7 mouse cellular contexts compared by ENCODE assay signal in the genomic region with DNA sequence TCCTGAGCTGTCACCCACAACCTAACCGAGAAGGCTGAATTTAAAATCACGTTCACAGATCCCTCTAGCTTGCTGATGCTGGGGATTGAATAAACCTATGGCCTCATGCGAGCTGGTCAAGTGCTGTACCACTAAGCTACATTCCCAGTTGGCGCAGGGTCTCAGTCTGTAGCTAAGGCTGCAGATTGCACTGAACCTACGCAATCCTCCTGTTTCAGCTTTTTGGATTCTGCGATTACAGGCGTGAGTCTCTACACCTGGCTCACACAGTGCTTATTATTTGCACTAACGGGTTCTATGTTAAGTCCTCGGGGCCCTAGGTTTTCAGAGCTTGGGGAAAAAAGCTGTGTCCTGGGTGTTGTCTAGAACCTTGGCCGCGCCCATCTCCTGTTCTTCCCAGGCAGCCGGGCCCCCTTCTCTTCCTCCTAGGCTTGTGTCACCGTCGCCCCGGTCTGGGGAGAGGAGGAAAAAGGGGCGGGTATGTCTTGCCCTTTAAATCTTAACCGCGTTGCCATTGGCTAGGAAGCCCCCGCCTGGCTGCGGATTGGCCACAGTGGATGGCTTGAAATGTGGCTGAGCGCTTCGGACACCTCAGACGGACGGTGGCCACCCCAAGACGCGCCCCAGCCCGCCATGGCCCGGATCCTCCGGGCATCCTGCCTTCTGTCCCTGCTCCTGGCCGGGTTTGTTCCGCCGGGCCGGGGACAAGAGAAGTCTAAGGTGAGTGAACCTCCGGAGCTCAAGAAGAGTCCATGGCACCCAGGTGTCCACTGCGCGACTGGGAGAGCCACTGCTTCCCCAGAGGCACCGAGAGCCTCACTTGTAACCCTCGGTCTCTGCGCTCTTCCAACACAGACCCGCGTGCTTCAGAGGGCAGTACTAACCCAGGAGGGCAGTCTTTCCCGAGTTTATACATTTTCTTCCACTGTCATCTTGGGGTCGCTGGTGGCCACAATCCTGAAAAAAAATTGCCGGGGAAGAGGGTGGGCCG. TPM values are rescaled to one million over a fixed set of nuclear protein-coding genes. Genes with fewer than 3 reads are reported as not detected.
DNase-seq lines count a peak whose midpoint lies in the region; ATAC-seq and TF ChIP-seq lines count a peak whose summit lies in the region.

A gene (plus strand): TSS at position 121 of the 991 bp plus-strand sequence.

- H3K27me3 ChIP-seq in hindbrain, postnatal 0 days (ENCODE audit: insufficient read depth, low read length): no peaks in the 10 kb centered on the region
- no peaks in the 10 kb centered on the region for H3K27me3 ChIP-seq in stomach, embryonic 14.5 days (ENCODE audit: control insufficient read depth, insufficient read depth, low read length)

- H3K9me3 ChIP-seq in hindbrain, postnatal 0 days (ENCODE audit: low read length): no peaks in the 10 kb centered on the region
- H3K9me3 ChIP-seq in stomach, embryonic 14.5 days (ENCODE audit: control insufficient read depth, low read depth, low read length): no peaks in the 10 kb centered on the region

- H3K27ac ChIP-seq in bone marrow, adult 2 months (ENCODE audit: control insufficient read depth, insufficient read depth, low read depth, low read length, poor library complexity): no peak within 1 kb of the TSS
- H3K27ac ChIP-seq in cortical plate, adult 2 months (ENCODE audit: insufficient read depth, low read length): no peak within 1 kb of the TSS
- H3K27ac ChIP-seq in hindbrain, postnatal 0 days: no peak within 1 kb of the TSS
- H3K27ac ChIP-seq in stomach, embryonic 14.5 days (ENCODE audit: low read length): no peak within 1 kb of the TSS

- no peak for TF ChIP-seq CTCF in bone marrow, adult 2 months (IDR thresholded peaks at IDR 0.05; ENCODE audit: control insufficient read depth, insufficient read depth, low read length)
- no peak for TF ChIP-seq CTCF in cortical plate, adult 2 months (IDR thresholded peaks at IDR 0.05; ENCODE audit: extremely low read depth, insufficient read depth, low read length)
- TF ChIP-seq CTCF in hindbrain, postnatal 0 days (IDR thresholded peaks at IDR 0.05; ENCODE audit: low read depth): no peak

- H3K4me3 ChIP-seq in bone marrow, adult 2 months (replicated peaks; ENCODE audit: control insufficient read depth, low read depth, low read length): peak within 1 kb of the TSS; percentile 26
- peak within 1 kb of the TSS; percentile 22 for H3K4me3 ChIP-seq in cortical plate, adult 2 months (ENCODE audit: insufficient read depth, low read length)
- H3K4me3 ChIP-seq in hindbrain, postnatal 0 days (ENCODE audit: low read length): peak within 1 kb of the TSS; percentile 50
- H3K4me3 ChIP-seq in stomach, embryonic 14.5 days (ENCODE audit: low read depth, low read length): peak within 1 kb of the TSS; percentile 48

- peak within 1 kb of the TSS; percentile 40 for H3K9ac ChIP-seq in hindbrain, postnatal 0 days (replicated peaks; ENCODE audit: low read length)
- H3K9ac ChIP-seq in stomach, embryonic 14.5 days (replicated peaks; ENCODE audit: low read depth, low read length): no peak within 1 kb of the TSS; the same call in 1 of the 2 replicates

- peak; percentile 92 for ATAC-seq in hindbrain, postnatal 0 days
- ATAC-seq in stomach, embryonic 14.5 days (ENCODE audit: insufficient number of reproducible peaks, insufficient read depth, low FRiP score, low read depth): peak; percentile 74; the same call in 1 of the 2 replicates

- H3K4me1 ChIP-seq in bone marrow, adult 2 months (ENCODE audit: control insufficient read depth, insufficient read depth, low read length): no peaks in the 10 kb centered on the region; the same call in 1 of the 2 replicates
- H3K4me1 ChIP-seq in cortical plate, adult 2 months (ENCODE audit: control insufficient read depth, insufficient read depth, low read length): no peaks in the 10 kb centered on the region; the same call in 1 of the 2 replicates
- H3K4me1 ChIP-seq in hindbrain, postnatal 0 days (ENCODE audit: insufficient read depth, low read length): peaks cover 5% of the 10 kb centered on the region
- peaks cover 11% of the 10 kb centered on the region; the same call in 1 of the 2 replicates for H3K4me1 ChIP-seq in stomach, embryonic 14.5 days (ENCODE audit: control insufficient read depth, insufficient read depth, low read length)

- peak; percentile 24; the same call in 1 of the 2 replicates for TF ChIP-seq POLR2A in bone marrow, adult 2 months (IDR thresholded peaks at IDR 0.05; ENCODE audit: borderline replicate concordance, control insufficient read depth, low read depth, low read length)
- TF ChIP-seq POLR2A in cortical plate, adult 2 months (IDR thresholded peaks at IDR 0.05; ENCODE audit: extremely low read depth, insufficient read depth, low read length): no peak

- DNase-seq in gastrocnemius, postnatal 25 days: peak; percentile 81
- peak; percentile 81 for DNase-seq in hindbrain, postnatal 0 days (ENCODE audit: low spot score)
- DNase-seq in left cerebral cortex, postnatal 4 days: peak; percentile 66
- DNase-seq in mesoderm, embryonic 11.5 days (ENCODE audit: low read depth, low spot score): peak; percentile 80

- WGBS in bone marrow, adult 2 months: 15% methylated on average over 45 of the region's 45 CpGs
- 14% methylated on average over 45 of the region's 45 CpGs for WGBS in hindbrain, postnatal 0 days
- WGBS in stomach, embryonic 14.5 days: 11% methylated on average over 44 of the region's 45 CpGs

- H3K4me2 ChIP-seq in hindbrain, postnatal 0 days (ENCODE audit: low read depth, low read length): peak within 1 kb of the TSS; percentile 92
- peak within 1 kb of the TSS; percentile 73 for H3K4me2 ChIP-seq in stomach, embryonic 14.5 days (replicated peaks; ENCODE audit: low read depth, low read length)

- H3K36me3 ChIP-seq in hindbrain, postnatal 0 days (ENCODE audit: insufficient read depth, low read length): no peaks in the 10 kb centered on the region
- H3K36me3 ChIP-seq in stomach, embryonic 14.5 days (ENCODE audit: control insufficient read depth, insufficient read depth, low read length): no peaks in the 10 kb centered on the region

- intact Hi-C loops in left cerebral cortex, postnatal 4 days (cut with DNase I): no loop called here

RNA-seq across cellular contexts. Expression of the gene that starts here (rescaled TPM):
- 86.6 and 132 TPM in 2 replicates for polyA plus RNA-seq in bone marrow, adult 2 months (2011; ENCODE audit: insufficient read depth, insufficient read length, low replicate concordance, missing spikeins)
- 4.1 and 5.9 TPM in 2 replicates for polyA plus RNA-seq in cortical plate, adult 2 months (2012; rRNA removed)
- 10 to 100 TPM; 26.5 to 56.8 TPM for total RNA-seq in gastrocnemius, postnatal 25 days (2021)
- total RNA-seq in hindbrain, postnatal 0 days (2014; rRNA removed): 28.5 and 30.5 TPM in 2 replicates
- 78.0 and 78.1 TPM in 2 replicates for polyA plus RNA-seq in hindbrain, postnatal 0 days (2015; fragmentation: Nextera tagmentation; extraction: Ambion mirVana)
- 1 to 10 TPM; 5.1 to 9.6 TPM for total RNA-seq in left cerebral cortex, postnatal 4 days (2021)
- polyA plus RNA-seq in stomach, embryonic 14.5 days (2014; fragmentation: Nextera tagmentation; extraction: Ambion mirVana): 197 and 202 TPM in 2 replicates

Comparison
In these comparisons a context has a peak if more than half of its experiments do, and no peak if none do; other contexts are left out.
1. RNA of the gene that starts here (polyA plus RNA-seq): 197 to 202 TPM in stomach, embryonic 14.5 days, 86.6 to 132 TPM in bone marrow, adult 2 months and 78.0 to 78.1 TPM in hindbrain, postnatal 0 days; 4.1 to 5.9 TPM in cortical plate, adult 2 months; every median in the first group is over 10 times any median in the second.
2. Peak in every context shown above with its lines, with median percentiles within 50 percentile points of each other: H3K4me3 ChIP-seq and DNase-seq.